Mouse (Mus musculus) kidney, postnatal 0 days (tissue): ENCODE measurements around the gene Hpdl. TPM values are rescaled to one million over a fixed set of nuclear protein-coding genes. Genes with fewer than 3 reads are reported as not detected.

Source experiments
- ATAC-seq: fragments of 200-750 bp; cut with Nextera tagmentation; replicated peaks from 2 replicates; pipeline ENCODE4 v1.8.0; 2017; ENCODE audit warnings: low read depth, moderate number of reproducible peaks, moderate TSS enrichment, moderate library complexity; ENCODE audit not compliant: low FRiP score
- DNase-seq: peaks from one replicate; pipeline ENCODE4 v3.0.0-alpha.2; 2016; ENCODE audit warnings: low spot score
- H3K27ac ChIP-seq: fragments of 300-500 bp; sonication (generic); 2 replicates; pipeline ENCODE4 v1.5.1; 2014; ENCODE audit warnings: mild to moderate bottlenecking
- H3K27me3 ChIP-seq: fragments of 300-500 bp; sonication (generic); 2 replicates; pipeline ENCODE4 v1.6.1; 2014; ENCODE audit warnings: low read length, mixed read lengths; ENCODE audit not compliant: insufficient read depth
- H3K36me3 ChIP-seq: fragments of 300-500 bp; sonication (generic); 2 replicates; pipeline ENCODE4 v1.6.1; 2014; ENCODE audit warnings: low read length, mixed read lengths; ENCODE audit not compliant: insufficient read depth
- H3K4me1 ChIP-seq: fragments of 300-500 bp; sonication (generic); replicated peaks from 2 replicates; pipeline ENCODE4 v1.6.1; 2014; ENCODE audit warnings: antibody characterized with exemption, low read length, mixed read lengths; ENCODE audit not compliant: insufficient read depth
- H3K4me2 ChIP-seq: fragments of 300-500 bp; sonication (generic); 2 replicates; pipeline ENCODE4 v1.6.1; 2014; ENCODE audit warnings: mild to moderate bottlenecking, low read length, moderate library complexity, mixed read lengths
- H3K4me3 ChIP-seq: fragments of 300-500 bp; sonication (generic); replicated peaks from 2 replicates; pipeline ENCODE4 v1.5.1; 2014; ENCODE audit warnings: low read depth, low read length
- H3K9ac ChIP-seq: fragments of 300-500 bp; sonication (generic); 2 replicates; pipeline ENCODE4 v1.6.1; 2014; ENCODE audit warnings: low read depth, low read length
- H3K9me3 ChIP-seq: fragments of 300-500 bp; sonication (generic); replicated peaks from 2 replicates; pipeline ENCODE4 v1.6.1; 2016; ENCODE audit warnings: low read length, inconsistent platforms, mixed read lengths
- CTCF ChIP-seq: IDR thresholded peaks from 2 replicates; pipeline ENCODE4 v1.5.1; 2016; ENCODE audit warnings: antibody characterized with exemption, low read depth, mild to moderate bottlenecking, moderate library complexity
- WGBS: fragments of 180-500 bp; shearing (Covaris S2); extraction: QIAGEN DNeasy Blood & Tissue Kit; methylation state at CpG from one replicate; pipeline ENCODE4 v1.1.7; 2014; 5-methylcytosine and 5-hydroxymethylcytosine counted together
- polyA plus RNA-seq: library from polyadenylated mRNA; unstranded; fragments of >200 nt; fragmentation: Nextera tagmentation; extraction: Ambion mirVana; gene quantifications from 2 replicates; pipeline ENCODE4 v1.2.1, GENCODE M21; 2015

Gene Hpdl
- polyA plus RNA-seq, 1 experiment from 2014 or later, result 2.3 TPM

DNA sequence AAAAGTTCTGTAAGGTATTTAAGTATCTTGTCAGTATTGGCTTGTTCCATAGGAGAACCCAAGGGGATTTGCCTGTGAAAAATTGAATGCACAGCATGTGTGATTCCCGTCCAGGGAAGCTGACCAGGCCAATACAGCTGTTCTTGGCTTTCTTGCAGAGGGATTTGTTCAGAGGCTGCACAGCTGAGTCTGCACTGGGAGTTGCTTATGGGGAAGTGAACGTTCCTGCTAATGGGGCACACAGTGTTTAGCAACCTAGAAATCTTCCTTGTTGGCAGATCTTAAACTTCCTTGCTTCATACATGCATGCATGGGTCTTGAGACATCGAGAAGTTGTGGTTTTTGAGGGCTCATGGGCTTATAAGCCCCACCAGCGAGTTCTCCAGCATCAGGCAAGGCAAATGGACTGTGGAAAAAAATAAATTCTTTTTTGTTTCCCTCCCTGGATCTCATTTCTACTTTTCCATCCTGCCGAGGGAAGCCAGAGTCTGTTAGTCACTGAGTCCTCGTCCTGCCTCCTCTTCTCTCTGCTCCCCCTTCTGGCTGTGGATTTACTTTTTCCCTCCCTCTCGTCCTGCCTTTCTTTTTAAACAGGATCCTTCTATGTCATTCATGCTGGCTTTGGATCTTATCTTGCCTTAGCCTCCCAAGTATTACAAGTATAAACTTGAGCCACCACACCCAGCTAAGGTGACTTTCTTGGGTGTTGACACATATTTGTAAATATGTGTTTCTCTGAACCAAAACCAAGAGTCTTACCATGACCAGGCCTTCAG, 33.3 kb downstream of the Hpdl start:
- ATAC-seq, result no peak
- peak; percentile 16 for DNase-seq
- Histone ChIP-seq H3K9ac (no peak overlapping the region), H3K4me2 (no peak overlapping the region), H3K4me3 (no peak overlapping the region), H3K27me3 (no peaks in the 10 kb centered on the region), H3K36me3 (no peaks in the 10 kb centered on the region), H3K27ac (no peak overlapping the region), H3K9me3 (no peaks in the 10 kb centered on the region), H3K4me1 (no peaks in the 10 kb centered on the region)
- TF ChIP-seq CTCF, result peak; percentile 36; the same call in 1 of the 2 replicates
- 45% methylated on average over 7 of the region's 7 CpGs for WGBS

DNA sequence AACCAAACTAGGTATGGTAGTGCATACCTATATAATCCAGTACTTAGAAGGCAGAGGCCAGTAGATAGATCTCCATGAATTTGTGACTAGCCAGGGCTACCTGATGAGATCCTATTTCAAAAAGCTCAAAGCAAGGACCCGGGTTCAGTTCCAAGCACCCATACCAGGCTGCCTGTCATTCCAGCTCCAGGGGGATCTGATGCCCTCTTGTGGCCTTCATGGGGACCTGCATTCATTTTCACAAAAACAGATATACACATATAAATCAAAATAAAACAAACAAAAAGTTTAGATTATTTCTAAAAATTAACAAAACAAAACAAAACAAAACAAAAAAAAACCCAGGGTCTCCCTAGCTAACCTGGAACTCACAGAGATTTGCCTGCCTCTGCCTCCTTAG, 34.9 kb downstream of the Hpdl start:
- peak; percentile 39 for TF ChIP-seq CTCF
- Histone ChIP-seq H3K4me2 (no peak overlapping the region), H3K4me1 (no peaks in the 10 kb centered on the region), H3K27me3 (no peaks in the 10 kb centered on the region), H3K9me3 (no peaks in the 10 kb centered on the region), H3K36me3 (no peaks in the 10 kb centered on the region), H3K27ac (no peak overlapping the region), H3K4me3 (no peak overlapping the region), H3K9ac (no peak overlapping the region)
- ATAC-seq (no peak), DNase-seq (no peak)
- 93% methylated on average over 1 of the region's 1 CpGs for WGBS

DNA sequence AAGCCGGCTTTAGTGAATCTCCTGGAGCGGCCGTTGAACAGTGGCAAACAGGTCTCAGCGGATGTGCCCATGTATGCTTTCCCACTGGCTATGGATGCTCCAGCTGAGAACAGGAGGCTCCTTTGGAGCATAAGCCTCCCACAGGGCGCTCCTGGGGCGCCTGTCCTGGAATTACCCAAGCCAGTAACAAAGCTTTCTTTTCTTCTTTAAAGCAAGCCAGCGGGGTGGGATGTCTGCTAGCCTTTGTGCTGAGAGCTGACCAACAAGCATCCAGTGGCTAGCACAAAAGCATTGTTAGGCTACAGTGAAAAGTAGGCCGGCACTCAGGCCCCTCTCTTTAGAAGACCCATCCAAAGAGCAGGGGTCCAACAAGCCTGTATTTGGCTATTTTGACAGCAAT, 39.3 kb downstream of the Hpdl start:
- TF ChIP-seq CTCF, result no peak
- Histone ChIP-seq H3K27ac (no peak overlapping the region), H3K4me1 (no peaks in the 10 kb centered on the region), H3K9me3 (no peaks in the 10 kb centered on the region), H3K4me3 (no peak overlapping the region), H3K27me3 (no peaks in the 10 kb centered on the region), H3K36me3 (no peaks in the 10 kb centered on the region), H3K9ac (no peak overlapping the region), H3K4me2 (no peak overlapping the region)
- ATAC-seq (no peak), DNase-seq (no peak)
- WGBS, result 28% methylated on average over 8 of the region's 8 CpGs

DNA sequence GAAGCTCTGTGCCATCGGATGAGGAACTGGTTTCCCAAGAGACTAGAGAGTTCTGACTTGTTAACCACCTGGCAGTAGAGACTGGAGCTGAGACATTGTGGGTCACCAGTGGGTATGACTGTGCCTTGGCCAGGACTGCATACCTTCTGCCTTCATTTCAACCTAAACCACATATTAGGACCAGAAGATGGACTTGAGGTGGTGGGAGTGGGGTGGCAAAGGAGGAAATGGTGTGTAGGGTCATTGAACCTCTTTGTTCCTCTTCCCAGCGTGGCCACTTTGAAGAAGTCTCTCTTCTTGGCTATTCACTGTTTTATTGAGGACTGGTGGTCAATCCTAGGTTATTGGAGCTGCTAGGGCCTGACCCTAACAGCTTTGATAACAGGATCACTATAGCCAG, 40.1 kb downstream of the Hpdl start:
- no peak for TF ChIP-seq CTCF
- no peak overlapping the region for H3K4me2 ChIP-seq
- no peak overlapping the region for H3K4me3 ChIP-seq
- no peaks in the 10 kb centered on the region for H3K4me1 ChIP-seq
- no peaks in the 10 kb centered on the region for H3K36me3 ChIP-seq
- no peaks in the 10 kb centered on the region for H3K27me3 ChIP-seq
- no peaks in the 10 kb centered on the region for H3K9me3 ChIP-seq
- H3K27ac ChIP-seq, result no peak overlapping the region
- no peak for ATAC-seq
- no peak for DNase-seq
- whole genome bisulfite sequencing, result 27% methylated on average over 2 of the region's 2 CpGs
- H3K9ac ChIP-seq, result no peak overlapping the region

DNA sequence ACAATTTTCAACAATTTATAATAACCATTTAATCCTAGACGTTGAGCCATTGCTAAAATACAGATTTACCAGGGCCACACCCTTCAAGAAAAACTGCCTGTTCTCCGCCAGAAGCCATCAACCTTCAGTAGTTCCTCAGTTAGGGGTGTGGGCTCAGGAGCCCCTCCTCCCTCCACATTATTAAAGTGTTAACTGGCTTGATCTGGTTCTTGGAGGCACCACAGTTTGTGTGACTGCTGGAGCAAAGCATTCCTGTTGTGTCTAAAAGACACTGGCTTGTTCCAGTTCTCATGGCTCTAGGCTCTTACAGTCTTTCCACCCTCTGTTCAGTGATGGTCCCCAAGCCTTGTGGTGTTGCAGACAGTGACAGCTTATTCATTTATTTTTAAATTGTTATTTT, 41.0 kb downstream of the Hpdl start:
- no peak for TF ChIP-seq CTCF
- WGBS, result 67% methylated on average over 2 of the region's 2 CpGs
- H3K4me3 ChIP-seq, result no peak overlapping the region
- ATAC-seq (no peak), DNase-seq (no peak)
- no peak overlapping the region for H3K4me2 ChIP-seq
- no peaks in the 10 kb centered on the region for H3K9me3 ChIP-seq
- no peaks in the 10 kb centered on the region for H3K36me3 ChIP-seq
- H3K27ac ChIP-seq, result no peak overlapping the region
- no peaks in the 10 kb centered on the region for H3K27me3 ChIP-seq
- no peak overlapping the region for H3K9ac ChIP-seq
- no peaks in the 10 kb centered on the region for H3K4me1 ChIP-seq

DNA sequence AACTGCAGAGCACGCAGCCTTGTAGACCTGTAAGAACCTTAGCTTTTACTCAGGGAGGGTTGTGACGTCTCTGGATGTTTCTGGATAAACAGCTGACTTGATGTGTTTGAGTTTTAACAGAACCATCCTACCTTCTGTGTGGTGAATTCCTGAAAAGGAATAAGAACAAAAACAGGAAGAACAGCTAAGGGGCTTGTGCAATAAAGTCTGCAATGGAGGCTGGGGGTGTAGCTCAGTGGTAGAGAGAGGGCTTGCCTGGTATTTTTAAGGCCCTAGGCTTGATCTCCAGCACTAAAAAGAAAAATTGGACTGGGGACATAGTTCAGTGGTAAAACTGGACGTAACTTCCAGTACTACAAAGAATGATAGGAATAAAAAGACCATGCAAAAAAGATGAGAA, 44.4 kb downstream of the Hpdl start:
- H3K27me3 ChIP-seq, result no peaks in the 10 kb centered on the region
- no peak for TF ChIP-seq CTCF

DNA sequence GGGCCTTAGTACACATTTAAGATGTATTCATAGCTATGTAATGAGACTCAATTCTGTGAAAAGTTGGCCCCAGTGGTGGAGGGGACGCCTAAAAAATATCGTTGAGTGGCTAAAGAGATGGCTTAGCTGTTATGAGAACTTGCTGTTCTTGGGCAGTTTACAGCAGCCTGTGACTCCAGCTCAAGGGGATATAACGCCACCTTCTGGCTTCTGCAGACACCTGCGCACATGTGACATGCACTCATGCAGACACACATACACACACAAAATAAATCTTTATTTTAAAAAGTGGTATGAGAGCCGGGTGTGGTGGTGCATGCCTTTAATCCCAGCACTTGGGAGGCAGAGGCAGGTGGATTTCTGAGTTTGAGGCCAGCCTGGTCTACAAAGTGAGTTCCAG, 45.1 kb downstream of the Hpdl start:
- 0 out of 2 replicates have a peak, but pooled peaks have one; percentile 6 for TF ChIP-seq CTCF
- Histone ChIP-seq H3K9me3 (no peaks in the 10 kb centered on the region), H3K9ac (no peak overlapping the region), H3K4me3 (no peak overlapping the region), H3K4me2 (no peak overlapping the region), H3K4me1 (no peaks in the 10 kb centered on the region), H3K36me3 (no peaks in the 10 kb centered on the region), H3K27ac (no peak overlapping the region), H3K27me3 (no peaks in the 10 kb centered on the region)
- DNase-seq (no peak), ATAC-seq (no peak)
- WGBS, result 93% methylated on average over 5 of the region's 5 CpGs

More for the DNA sequence above, 44.4 kb downstream of the Hpdl start:
- WGBS, result 79% methylated on average over 3 of the region's 3 CpGs
- DNase-seq (no peak), ATAC-seq (no peak)
- Histone ChIP-seq H3K4me3 (no peak overlapping the region), H3K27ac (no peak overlapping the region), H3K9me3 (no peaks in the 10 kb centered on the region), H3K4me1 (no peaks in the 10 kb centered on the region), H3K4me2 (no peak overlapping the region), H3K9ac (no peak overlapping the region), H3K36me3 (no peaks in the 10 kb centered on the region)

Other genes with a start within 250 kb of the Hpdl start
- 5.9 and 7.9 TPM in 2 replicates for gene Ccdc17, start 225.1 kb downstream of the Hpdl start, polyA plus RNA-seq
- 82.7 and 89.6 TPM in 2 replicates for gene Nasp, start 193.8 kb downstream of the Hpdl start, polyA plus RNA-seq
- gene Akr1a1, start 170.0 kb downstream of the Hpdl start, polyA plus RNA-seq, result 966 and 1,010 TPM in 2 replicates
- gene Prdx1, start 136.2 kb downstream of the Hpdl start, polyA plus RNA-seq, result 2,101 and 2,104 TPM in 2 replicates
- 20.3 and 21.8 TPM in 2 replicates for gene Mmachc, start 113.3 kb downstream of the Hpdl start, polyA plus RNA-seq
- gene Ccdc163, start 113.2 kb downstream of the Hpdl start, polyA plus RNA-seq, result 24.5 and 25.8 TPM in 2 replicates
- gene Tesk2, start 100.8 kb downstream of the Hpdl start, polyA plus RNA-seq, result 8.0 and 8.3 TPM in 2 replicates
- gene Toe1, start 14.1 kb downstream of the Hpdl start, polyA plus RNA-seq, result 28.9 and 30.8 TPM in 2 replicates
- gene Mutyh, start 14.0 kb downstream of the Hpdl start, polyA plus RNA-seq, result 8.8 and 9.9 TPM in 2 replicates
- 1.4 and 1.5 TPM in 2 replicates for gene Zswim5, start 55.7 kb upstream of the Hpdl start, polyA plus RNA-seq
- gene Urod, start 172.7 kb upstream of the Hpdl start, polyA plus RNA-seq, result 91.1 and 92.5 TPM in 2 replicates
- 9.5 and 10.3 TPM in 2 replicates for gene Hectd3, start 173.6 kb upstream of the Hpdl start, polyA plus RNA-seq
- 41.0 and 44.9 TPM in 2 replicates for gene Eif2b3, start 197.7 kb upstream of the Hpdl start, polyA plus RNA-seq